Mouse (Mus musculus): ENCODE results near the gene Rps6kb2.

DNA sequence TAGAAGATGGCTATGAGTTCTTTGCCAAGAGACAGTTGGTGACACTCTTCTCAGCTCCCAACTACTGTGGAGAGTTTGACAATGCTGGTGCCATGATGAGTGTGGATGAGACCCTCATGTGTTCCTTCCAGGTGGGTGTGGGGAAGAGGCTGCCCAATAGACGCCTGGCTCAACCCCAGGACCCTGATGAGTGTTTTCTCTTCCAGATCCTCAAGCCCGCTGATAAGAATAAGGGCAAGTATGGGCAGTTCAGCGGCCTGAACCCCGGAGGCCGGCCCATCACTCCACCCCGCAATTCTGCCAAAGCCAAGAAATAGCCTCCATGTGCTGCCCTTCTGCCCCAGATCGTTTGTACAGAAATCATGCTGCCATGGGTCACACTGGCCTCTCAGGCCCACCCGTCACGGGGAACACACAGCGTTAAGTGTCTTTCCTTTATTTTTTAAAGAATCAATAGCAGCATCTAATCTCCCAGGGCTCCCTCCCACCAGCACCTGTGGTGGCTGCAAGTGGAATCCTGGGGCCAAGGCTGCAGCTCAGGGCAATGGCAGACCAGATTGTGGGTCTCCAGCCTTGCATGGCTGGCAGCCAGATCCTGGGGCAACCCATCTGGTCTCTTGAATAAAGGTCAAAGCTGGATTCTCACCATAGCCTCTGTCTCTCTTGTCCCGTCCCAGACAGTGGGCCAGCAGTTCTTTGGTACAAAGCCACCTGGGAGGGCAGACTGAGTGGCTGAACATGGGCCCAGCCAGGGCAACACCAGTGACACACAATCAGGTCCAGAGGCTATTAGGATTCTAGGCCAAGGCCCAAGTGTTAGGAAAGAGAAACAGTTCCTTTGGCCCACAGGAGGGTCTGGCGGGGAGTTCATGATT is 31.9 kb upstream of the Rps6kb2 start:
- no peak for TF ChIP-seq CTCF (IDR thresholded peaks at IDR 0.05; ENCODE audit: control insufficient read depth, insufficient read depth, insufficient replicate concordance, low read depth, low read length)
- no peak for TF ChIP-seq POLR2A (IDR thresholded peaks at IDR 0.05; ENCODE audit: control insufficient read depth, low read depth, low read length)
